In the genomic region with DNA sequence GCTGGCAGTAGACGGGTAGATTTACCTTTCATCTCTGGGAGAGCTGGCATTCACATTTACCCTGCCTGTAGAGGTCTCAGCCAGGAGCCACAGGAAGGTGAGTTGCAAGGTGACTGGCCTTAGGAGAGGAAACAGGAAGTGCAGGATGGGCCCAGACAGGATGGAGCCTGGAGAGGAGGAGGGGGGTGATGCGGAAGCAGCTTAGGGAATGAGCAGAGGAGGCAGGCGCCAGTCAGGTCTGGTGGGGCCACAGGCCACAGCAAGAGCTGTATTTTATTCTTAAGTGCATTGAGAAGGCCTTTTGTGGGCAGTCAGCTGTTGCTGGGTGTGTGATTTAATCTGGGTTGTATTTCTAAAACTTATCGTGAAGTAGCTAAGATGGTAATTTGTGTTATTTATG, we compare ENCODE assay signal across 20 mouse cellular contexts.
A peak's percentile ranks its signal among the peaks of the same experiment; 100 is the strongest.
DNase-seq lines count a peak whose midpoint lies in the region; ATAC-seq and TF ChIP-seq lines count a peak whose summit lies in the region.
"Had no signal": no experiment of that assay in that cellular context is flagged by ENCODE, and none has a peak within 500 bp of the region (broad histone marks: within the 10 kb centered on the region; RNA-seq: fewer than 3 reads in every experiment).

No protein-coding gene starts in this region.

- ATAC-seq in kidney, embryonic 16.5 days (ENCODE audit: low FRiP score, low TSS enrichment): peak; percentile 90
- no peak for ATAC-seq in forebrain, embryonic 13.5 days
- no peak for ATAC-seq in hindbrain, postnatal 0 days
- ATAC-seq: forebrain, embryonic 15.5 days; inflammation-experienced regulatory T-cells, adult 6 months; midbrain, embryonic 13.5 days had no signal

- 15% methylated on average over 4 of the region's 4 CpGs for WGBS in kidney, embryonic 16.5 days
- 62% methylated on average over 4 of the region's 4 CpGs for WGBS in limb, embryonic 10.5 days
- 71% methylated on average over 4 of the region's 4 CpGs for WGBS in forebrain, embryonic 13.5 days
- WGBS in hindbrain, postnatal 0 days: 84% methylated on average over 4 of the region's 4 CpGs

- H3K4me3 ChIP-seq in kidney, embryonic 16.5 days (ENCODE audit: low read length): no peak overlapping the region
- H3K4me3 ChIP-seq in limb, embryonic 10.5 days: no peak overlapping the region
- H3K4me3 ChIP-seq in forebrain, embryonic 13.5 days: no peak overlapping the region
- no peak overlapping the region for H3K4me3 ChIP-seq in hindbrain, postnatal 0 days (ENCODE audit: low read length)
- H3K4me3 ChIP-seq: erythroblast, embryonic 14.5 days; forebrain, embryonic 15.5 days; hindbrain, embryonic 10.5 days; limb, embryonic 15.5 days; liver, embryonic 15.5 days; midbrain, embryonic 13.5 days; myocyte had no signal

- H3K27me3 ChIP-seq in kidney, embryonic 16.5 days (ENCODE audit: insufficient read depth, low read length): no peaks in the 10 kb centered on the region
- H3K27me3 ChIP-seq in limb, embryonic 10.5 days (ENCODE audit: low read depth, poor library complexity, severe bottlenecking): no peaks in the 10 kb centered on the region
- no peaks in the 10 kb centered on the region for H3K27me3 ChIP-seq in forebrain, embryonic 13.5 days
- no peaks in the 10 kb centered on the region for H3K27me3 ChIP-seq in hindbrain, postnatal 0 days (ENCODE audit: insufficient read depth, low read length)
- H3K27me3 ChIP-seq: forebrain, embryonic 15.5 days; limb, embryonic 15.5 days; liver, embryonic 15.5 days; midbrain, embryonic 13.5 days had no signal

- peaks cover 23% of the 10 kb centered on the region for H3K4me1 ChIP-seq in kidney, embryonic 16.5 days (ENCODE audit: insufficient read depth, low read length)
- H3K4me1 ChIP-seq in limb, embryonic 10.5 days: peaks cover 23% of the 10 kb centered on the region
- peaks cover 4% of the 10 kb centered on the region; the same call in 1 of the 2 replicates for H3K4me1 ChIP-seq in forebrain, embryonic 13.5 days
- H3K4me1 ChIP-seq in hindbrain, postnatal 0 days (ENCODE audit: insufficient read depth, low read length): peaks cover 5% of the 10 kb centered on the region; the same call in 1 of the 2 replicates
- H3K4me1 ChIP-seq: liver, embryonic 15.5 days had no signal

- peak; percentile 16 for DNase-seq in adrenal gland, postnatal 10 days
- no peak for DNase-seq in adrenal gland, adult 18-20 months (ENCODE audit: low spot score in 2 of 2)
- peak; percentile 45 for DNase-seq in kidney, adult 11 months
- DNase-seq in limb, embryonic 10.5 days (ENCODE audit: low spot score): no peak
- DNase-seq in hindbrain, postnatal 0 days (ENCODE audit: low spot score): no peak
- DNase-seq: cerebellum, adult 18-20 months; gastrocnemius, postnatal 14 days; lung, postnatal 10 days; thymus, postnatal 25 days had no signal

- no peak overlapping the region for H3K9ac ChIP-seq in kidney, embryonic 16.5 days (replicated peaks; ENCODE audit: low read length)
- no peak overlapping the region for H3K9ac ChIP-seq in forebrain, embryonic 13.5 days
- H3K9ac ChIP-seq in hindbrain, postnatal 0 days (replicated peaks; ENCODE audit: low read length): no peak overlapping the region
- H3K9ac ChIP-seq: forebrain, embryonic 15.5 days; limb, embryonic 15.5 days; liver, embryonic 15.5 days; midbrain, embryonic 13.5 days had no signal

- H3K36me3 ChIP-seq in kidney, embryonic 16.5 days (ENCODE audit: insufficient read depth, low read length): no peaks in the 10 kb centered on the region
- H3K36me3 ChIP-seq in limb, embryonic 10.5 days: no peaks in the 10 kb centered on the region
- no peaks in the 10 kb centered on the region for H3K36me3 ChIP-seq in forebrain, embryonic 13.5 days (ENCODE audit: poor library complexity, severe bottlenecking)
- no peaks in the 10 kb centered on the region for H3K36me3 ChIP-seq in hindbrain, postnatal 0 days (ENCODE audit: insufficient read depth, low read length)
- H3K36me3 ChIP-seq: forebrain, embryonic 15.5 days; G1E; hindbrain, embryonic 10.5 days; limb, embryonic 15.5 days; liver, embryonic 15.5 days; midbrain, embryonic 13.5 days had no signal

- H3K27ac ChIP-seq in kidney, embryonic 16.5 days (ENCODE audit: low read length): peak overlapping the region; percentile 62
- peak overlapping the region; percentile 64 for H3K27ac ChIP-seq in limb, embryonic 10.5 days
- no peak overlapping the region for H3K27ac ChIP-seq in forebrain, embryonic 13.5 days
- no peak overlapping the region for H3K27ac ChIP-seq in hindbrain, postnatal 0 days
- H3K27ac ChIP-seq: forebrain, embryonic 15.5 days; hindbrain, embryonic 10.5 days; limb, embryonic 15.5 days; liver, embryonic 15.5 days; midbrain, embryonic 13.5 days had no signal

- TF ChIP-seq CTCF in hindbrain, postnatal 0 days (IDR thresholded peaks at IDR 0.05; ENCODE audit: low read depth): no peak

- no peak overlapping the region for H3K4me2 ChIP-seq in kidney, embryonic 16.5 days (replicated peaks; ENCODE audit: low read depth, low read length)
- no peak overlapping the region for H3K4me2 ChIP-seq in forebrain, embryonic 13.5 days
- no peak overlapping the region for H3K4me2 ChIP-seq in hindbrain, postnatal 0 days (ENCODE audit: low read depth, low read length)
- H3K4me2 ChIP-seq: forebrain, embryonic 15.5 days; limb, embryonic 15.5 days; liver, embryonic 15.5 days; midbrain, embryonic 13.5 days had no signal

- H3K9me3 ChIP-seq in kidney, embryonic 16.5 days (ENCODE audit: low read length): no peaks in the 10 kb centered on the region
- no peaks in the 10 kb centered on the region for H3K9me3 ChIP-seq in limb, embryonic 10.5 days (replicated peaks)
- no peaks in the 10 kb centered on the region for H3K9me3 ChIP-seq in forebrain, embryonic 13.5 days (replicated peaks)
- no peaks in the 10 kb centered on the region for H3K9me3 ChIP-seq in hindbrain, postnatal 0 days (ENCODE audit: low read length)
- H3K9me3 ChIP-seq: forebrain, embryonic 15.5 days; hindbrain, embryonic 10.5 days; limb, embryonic 15.5 days; liver, embryonic 15.5 days; midbrain, embryonic 13.5 days had no signal

Comparison
In these comparisons a context has a peak if more than half of its experiments do, and no peak if none do; other contexts are left out.
1. DNase-seq: peak in adrenal gland, postnatal 10 days (single experiment) and kidney, adult 11 months (single experiment); none in adrenal gland, adult 18-20 months (0 of 2), limb, embryonic 10.5 days (single experiment) and hindbrain, postnatal 0 days (single experiment).
2. H3K27ac ChIP-seq: peak in kidney, embryonic 16.5 days (single experiment) and limb, embryonic 10.5 days (single experiment); none in forebrain, embryonic 13.5 days (single experiment) and hindbrain, postnatal 0 days (single experiment).